Mouse (Mus musculus): Measurements from ENCODE around the gene Gm5615. TPM values are rescaled to one million over a fixed set of nuclear protein-coding genes. Genes with fewer than 3 reads are reported as not detected.

Gene Gm5615
- not detected in 2 replicates for polyA plus RNA-seq (2015; fragmentation: Nextera tagmentation; extraction: Ambion mirVana)

- WGBS (ENCODE audit: insufficient replicate concordance) = 81% methylated on average over 2 of the region's 2 CpGs
- Histone ChIP-seq H3K4me2 (ENCODE audit: low read depth, low read length) (no peak within 1 kb of the TSS), H3K9ac (replicated peaks) (no peak within 1 kb of the TSS), H3K36me3 (replicated peaks; ENCODE audit: insufficient read depth, low read length) (no peaks in the 10 kb centered on the region), H3K27ac (ENCODE audit: low read depth) (no peak within 1 kb of the TSS), H3K4me3 (ENCODE audit: low read depth, low read length) (no peak within 1 kb of the TSS), H3K4me1 (ENCODE audit: insufficient read depth) (no peaks in the 10 kb centered on the region), H3K9me3 (ENCODE audit: low read length) (no peaks in the 10 kb centered on the region; the same call in 1 of the 2 replicates), H3K27me3 (ENCODE audit: insufficient read depth, low read length) (no peaks in the 10 kb centered on the region)
- no peak for ATAC-seq
- TF ChIP-seq EP300 (IDR thresholded peaks at IDR 0.05; ENCODE audit: low read depth) (no peak), CTCF (IDR thresholded peaks at IDR 0.05; ENCODE audit: low read depth) (no peak)
- DNase-seq = no peak
Measured at GRCm38 (mm10) chr9:36541863-36542262, at the start of gene Gm5615. Gene Gm5615, minus strand, starts transcription at chr9:36541963.

DNA sequence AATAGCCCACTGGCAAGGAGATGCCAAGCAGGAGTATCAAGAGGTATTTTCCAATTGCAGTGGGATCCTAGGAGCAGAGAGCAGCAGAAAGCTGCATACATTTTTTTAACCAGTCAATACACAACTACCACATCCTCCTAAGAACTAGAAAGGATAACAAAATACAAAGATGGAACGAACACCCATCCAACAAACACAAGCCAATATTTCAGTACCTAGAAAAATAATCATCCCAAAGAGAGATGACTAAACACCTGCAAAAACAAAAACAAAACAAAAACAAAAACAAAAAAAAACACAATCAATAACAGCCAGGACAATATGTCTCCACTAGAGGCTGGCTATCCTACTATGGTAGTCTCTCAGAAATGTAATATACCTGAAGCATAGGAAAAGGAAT, 40.8 kb upstream of the Gm5615 start, which contains the start of gene Gm17689:
Gm17689 (minus strand) TSS at position 101 of the 400 bp plus-strand sequence.
- no peaks in the 10 kb centered on the region for H3K27me3 ChIP-seq (ENCODE audit: insufficient read depth, low read length)
- no peak within 1 kb of the TSS for H3K4me2 ChIP-seq (ENCODE audit: low read depth, low read length)
- no peak for TF ChIP-seq EP300 (IDR thresholded peaks at IDR 0.05; ENCODE audit: low read depth)
- no peak within 1 kb of the TSS for H3K27ac ChIP-seq (ENCODE audit: low read depth)
- no peaks in the 10 kb centered on the region; the same call in 1 of the 2 replicates for H3K9me3 ChIP-seq (ENCODE audit: low read length)
- ATAC-seq = no peak
- no peak within 1 kb of the TSS for H3K9ac ChIP-seq (replicated peaks)
- DNase-seq = no peak
- H3K36me3 ChIP-seq (replicated peaks; ENCODE audit: insufficient read depth, low read length) = no peaks in the 10 kb centered on the region
- H3K4me3 ChIP-seq (ENCODE audit: low read depth, low read length) = no peak within 1 kb of the TSS
- H3K4me1 ChIP-seq (ENCODE audit: insufficient read depth) = no peaks in the 10 kb centered on the region
- WGBS (ENCODE audit: insufficient replicate concordance) = 50% methylated on average over 1 of the region's 1 CpGs

GRCm38 (mm10) chr9:36504211-36504610, 37.6 kb downstream of the Gm5615 start:
- no peak overlapping the region for H3K4me3 ChIP-seq (ENCODE audit: low read depth, low read length)
- peaks cover 3% of the 10 kb centered on the region for H3K9me3 ChIP-seq (ENCODE audit: low read length)
- ATAC-seq = no peak
- TF ChIP-seq CTCF (IDR thresholded peaks at IDR 0.05; ENCODE audit: low read depth) (no peak), EP300 (IDR thresholded peaks at IDR 0.05; ENCODE audit: low read depth) (no peak)
- H3K36me3 ChIP-seq (replicated peaks; ENCODE audit: insufficient read depth, low read length) = no peaks in the 10 kb centered on the region
- no peak overlapping the region for H3K4me2 ChIP-seq (ENCODE audit: low read depth, low read length)
- H3K27me3 ChIP-seq (ENCODE audit: insufficient read depth, low read length) = no peaks in the 10 kb centered on the region
- H3K4me1 ChIP-seq (ENCODE audit: insufficient read depth) = no peaks in the 10 kb centered on the region
- WGBS (ENCODE audit: insufficient replicate concordance) = 74% methylated on average over 5 of the region's 5 CpGs
- no peak for DNase-seq
- H3K27ac ChIP-seq (ENCODE audit: low read depth) = no peak overlapping the region
- H3K9ac ChIP-seq (replicated peaks) = no peak overlapping the region

- Histone ChIP-seq H3K36me3 (replicated peaks; ENCODE audit: insufficient read depth, low read length) (no peaks in the 10 kb centered on the region), H3K27ac (ENCODE audit: low read depth) (no peak overlapping the region), H3K4me2 (ENCODE audit: low read depth, low read length) (no peak overlapping the region), H3K9ac (replicated peaks) (no peak overlapping the region), H3K4me3 (ENCODE audit: low read depth, low read length) (no peak overlapping the region), H3K4me1 (ENCODE audit: insufficient read depth) (no peaks in the 10 kb centered on the region), H3K27me3 (ENCODE audit: insufficient read depth, low read length) (no peaks in the 10 kb centered on the region), H3K9me3 (ENCODE audit: low read length) (peaks cover 3% of the 10 kb centered on the region; the same call in 1 of the 2 replicates)
- 48% methylated on average over 1 of the region's 1 CpGs for WGBS (ENCODE audit: insufficient replicate concordance)
- TF ChIP-seq EP300 (IDR thresholded peaks at IDR 0.05; ENCODE audit: low read depth) (no peak), CTCF (IDR thresholded peaks at IDR 0.05; ENCODE audit: low read depth) (no peak)
- no peak for ATAC-seq
- no peak for DNase-seq
Measured at GRCm38 (mm10) chr9:36495824-36496223, 45.9 kb downstream of the Gm5615 start.

- ATAC-seq = no peak
- Histone ChIP-seq H3K9me3 (ENCODE audit: low read length) (peaks cover 3% of the 10 kb centered on the region; the same call in 1 of the 2 replicates), H3K4me1 (ENCODE audit: insufficient read depth) (no peaks in the 10 kb centered on the region), H3K36me3 (replicated peaks; ENCODE audit: insufficient read depth, low read length) (no peaks in the 10 kb centered on the region), H3K9ac (replicated peaks) (no peak overlapping the region), H3K4me3 (ENCODE audit: low read depth, low read length) (no peak overlapping the region), H3K27me3 (ENCODE audit: insufficient read depth, low read length) (no peaks in the 10 kb centered on the region), H3K4me2 (ENCODE audit: low read depth, low read length) (no peak overlapping the region), H3K27ac (ENCODE audit: low read depth) (no peak overlapping the region)
- TF ChIP-seq CTCF (IDR thresholded peaks at IDR 0.05; ENCODE audit: low read depth) (no peak), EP300 (IDR thresholded peaks at IDR 0.05; ENCODE audit: low read depth) (no peak)
- 76% methylated on average over 4 of the region's 4 CpGs for WGBS (ENCODE audit: insufficient replicate concordance)
- DNase-seq = no peak
Measured at GRCm38 (mm10) chr9:36494501-36495220, 47.1 kb downstream of the Gm5615 start.

Other genes with a start within 250 kb of the Gm5615 start
- not detected in 2 replicates for gene Gm7257, start 110.1 kb downstream of the Gm5615 start, polyA plus RNA-seq (2015; fragmentation: Nextera tagmentation; extraction: Ambion mirVana)
- gene Gm9513, start 66.3 kb downstream of the Gm5615 start, polyA plus RNA-seq (2015; fragmentation: Nextera tagmentation; extraction: Ambion mirVana) = not detected in 2 replicates
- gene Gm17689, start 40.7 kb upstream of the Gm5615 start, polyA plus RNA-seq (2015; fragmentation: Nextera tagmentation; extraction: Ambion mirVana) = not detected in 2 replicates
- gene A630095E13Rik, start 101.4 kb upstream of the Gm5615 start, polyA plus RNA-seq (2015; fragmentation: Nextera tagmentation; extraction: Ambion mirVana) = not detected in 2 replicates
- gene Acrv1, start 151.3 kb upstream of the Gm5615 start, polyA plus RNA-seq (2015; fragmentation: Nextera tagmentation; extraction: Ambion mirVana) = not detected in 2 replicates
- gene Chek1, start 185.1 kb upstream of the Gm5615 start, polyA plus RNA-seq (2015; fragmentation: Nextera tagmentation; extraction: Ambion mirVana) = 6.2 and 7.8 TPM in 2 replicates
- gene Stt3a, start 225.7 kb upstream of the Gm5615 start, polyA plus RNA-seq (2015; fragmentation: Nextera tagmentation; extraction: Ambion mirVana) = 99.9 and 113 TPM in 2 replicates